Mouse (Mus musculus) kidney, postnatal 0 days (tissue): ENCODE measurements around the gene Scrn1. TPM values are rescaled to one million over a fixed set of nuclear protein-coding genes. Genes with fewer than 3 reads are reported as not detected.

Experiments used
- ATAC-seq: fragments of 200-750 bp; cut with Nextera tagmentation; replicated peaks from 2 replicates; pipeline ENCODE4 v1.8.0; 2017; ENCODE audit warnings: low read depth, moderate number of reproducible peaks, moderate TSS enrichment, moderate library complexity; ENCODE audit not compliant: low FRiP score
- DNase-seq: peaks from one replicate; pipeline ENCODE4 v3.0.0-alpha.2; 2016; ENCODE audit warnings: low spot score
- H3K27ac ChIP-seq: fragments of 300-500 bp; sonication (generic); 2 replicates; pipeline ENCODE4 v1.5.1; 2014; ENCODE audit warnings: mild to moderate bottlenecking
- H3K27me3 ChIP-seq: fragments of 300-500 bp; sonication (generic); 2 replicates; pipeline ENCODE4 v1.6.1; 2014; ENCODE audit warnings: low read length, mixed read lengths; ENCODE audit not compliant: insufficient read depth
- H3K36me3 ChIP-seq: fragments of 300-500 bp; sonication (generic); 2 replicates; pipeline ENCODE4 v1.6.1; 2014; ENCODE audit warnings: low read length, mixed read lengths; ENCODE audit not compliant: insufficient read depth
- H3K4me1 ChIP-seq: fragments of 300-500 bp; sonication (generic); replicated peaks from 2 replicates; pipeline ENCODE4 v1.6.1; 2014; ENCODE audit warnings: antibody characterized with exemption, low read length, mixed read lengths; ENCODE audit not compliant: insufficient read depth
- H3K4me2 ChIP-seq: fragments of 300-500 bp; sonication (generic); 2 replicates; pipeline ENCODE4 v1.6.1; 2014; ENCODE audit warnings: mild to moderate bottlenecking, low read length, moderate library complexity, mixed read lengths
- H3K4me3 ChIP-seq: fragments of 300-500 bp; sonication (generic); replicated peaks from 2 replicates; pipeline ENCODE4 v1.5.1; 2014; ENCODE audit warnings: low read depth, low read length
- H3K9ac ChIP-seq: fragments of 300-500 bp; sonication (generic); 2 replicates; pipeline ENCODE4 v1.6.1; 2014; ENCODE audit warnings: low read depth, low read length
- H3K9me3 ChIP-seq: fragments of 300-500 bp; sonication (generic); replicated peaks from 2 replicates; pipeline ENCODE4 v1.6.1; 2016; ENCODE audit warnings: low read length, inconsistent platforms, mixed read lengths
- CTCF ChIP-seq: IDR thresholded peaks from 2 replicates; pipeline ENCODE4 v1.5.1; 2016; ENCODE audit warnings: antibody characterized with exemption, low read depth, mild to moderate bottlenecking, moderate library complexity
- WGBS: fragments of 180-500 bp; shearing (Covaris S2); extraction: QIAGEN DNeasy Blood & Tissue Kit; methylation state at CpG from one replicate; pipeline ENCODE4 v1.1.7; 2014; 5-methylcytosine and 5-hydroxymethylcytosine counted together
- polyA plus RNA-seq: library from polyadenylated mRNA; unstranded; fragments of >200 nt; fragmentation: Nextera tagmentation; extraction: Ambion mirVana; gene quantifications from 2 replicates; pipeline ENCODE4 v1.2.1, GENCODE M21; 2015

The Scrn1 gene
- polyA plus RNA-seq, 1 experiment from 2014 or later = 7.0 TPM

- H3K9me3 ChIP-seq = no peaks in the 10 kb centered on the region
- H3K4me3 ChIP-seq = no peak overlapping the region
- ATAC-seq (no peak), DNase-seq (no peak)
- H3K36me3 ChIP-seq = no peaks in the 10 kb centered on the region
- no peak overlapping the region for H3K4me2 ChIP-seq
- no peaks in the 10 kb centered on the region for H3K27me3 ChIP-seq
- H3K9ac ChIP-seq = no peak overlapping the region
- H3K4me1 ChIP-seq = no peaks in the 10 kb centered on the region
- no peak overlapping the region for H3K27ac ChIP-seq
- TF ChIP-seq CTCF = no peak
- WGBS = 70% methylated on average over 9 of the region's 9 CpGs
These were observed 25.9 kb downstream of the Scrn1 start for GRCm38 (mm10) chr6:54540252-54540887.

GRCm38 (mm10) chr6:54539396-54539795, 26.9 kb downstream of the Scrn1 start:
- H3K9me3 ChIP-seq = no peaks in the 10 kb centered on the region
- no peak overlapping the region for H3K9ac ChIP-seq
- WGBS = 70% methylated on average over 7 of the region's 7 CpGs
- no peaks in the 10 kb centered on the region for H3K36me3 ChIP-seq
- ATAC-seq (no peak), DNase-seq (no peak)
- no peaks in the 10 kb centered on the region for H3K4me1 ChIP-seq
- TF ChIP-seq CTCF = no peak
- no peak overlapping the region for H3K4me3 ChIP-seq
- no peak overlapping the region for H3K27ac ChIP-seq
- no peaks in the 10 kb centered on the region for H3K27me3 ChIP-seq
- no peak overlapping the region for H3K4me2 ChIP-seq

- 26% methylated on average over 3 of the region's 3 CpGs for WGBS
- H3K27ac ChIP-seq = no peak overlapping the region
- H3K4me1 ChIP-seq = no peaks in the 10 kb centered on the region
- H3K4me3 ChIP-seq = no peak overlapping the region
- H3K9ac ChIP-seq = no peak overlapping the region
- TF ChIP-seq CTCF = no peak
- no peak for ATAC-seq
- H3K27me3 ChIP-seq = no peaks in the 10 kb centered on the region
- DNase-seq = no peak
- H3K36me3 ChIP-seq = no peaks in the 10 kb centered on the region
- no peaks in the 10 kb centered on the region for H3K9me3 ChIP-seq
- H3K4me2 ChIP-seq = no peak overlapping the region
These were observed 27.5 kb downstream of the Scrn1 start for GRCm38 (mm10) chr6:54538773-54539173.

GRCm38 (mm10) chr6:54537053-54537452, 29.2 kb downstream of the Scrn1 start:
- H3K4me2 ChIP-seq = no peak overlapping the region
- H3K9me3 ChIP-seq = no peaks in the 10 kb centered on the region
- no peaks in the 10 kb centered on the region for H3K27me3 ChIP-seq
- WGBS = 77% methylated on average over 7 of the region's 7 CpGs
- H3K4me3 ChIP-seq = no peak overlapping the region
- H3K36me3 ChIP-seq = no peaks in the 10 kb centered on the region
- H3K27ac ChIP-seq = no peak overlapping the region
- no peaks in the 10 kb centered on the region for H3K4me1 ChIP-seq
- no peak for DNase-seq
- no peak overlapping the region for H3K9ac ChIP-seq
- ATAC-seq = no peak
- TF ChIP-seq CTCF = no peak

- ATAC-seq = no peak
These were observed 30.8 kb downstream of the Scrn1 start for GRCm38 (mm10) chr6:54535485-54535884.

GRCm38 (mm10) chr6:54531048-54531481, 35.2 kb downstream of the Scrn1 start:
- H3K4me3 ChIP-seq = no peak overlapping the region
- no peaks in the 10 kb centered on the region for H3K9me3 ChIP-seq
- H3K9ac ChIP-seq = no peak overlapping the region
- H3K36me3 ChIP-seq = no peaks in the 10 kb centered on the region
- ATAC-seq (no peak), DNase-seq (no peak)
- H3K27ac ChIP-seq = no peak overlapping the region
- H3K4me1 ChIP-seq = no peaks in the 10 kb centered on the region
- WGBS = 67% methylated on average over 8 of the region's 8 CpGs
- no peak overlapping the region for H3K4me2 ChIP-seq
- no peaks in the 10 kb centered on the region for H3K27me3 ChIP-seq
- TF ChIP-seq CTCF = no peak

More at GRCm38 (mm10) chr6:54535485-54535884, 30.8 kb downstream of the Scrn1 start:
- H3K9me3 ChIP-seq = no peaks in the 10 kb centered on the region
- H3K27ac ChIP-seq = no peak overlapping the region
- H3K4me2 ChIP-seq = no peak overlapping the region
- H3K27me3 ChIP-seq = no peaks in the 10 kb centered on the region
- no peaks in the 10 kb centered on the region for H3K36me3 ChIP-seq
- H3K4me3 ChIP-seq = no peak overlapping the region
- TF ChIP-seq CTCF = no peak
- 85% methylated on average over 4 of the region's 4 CpGs for WGBS
- no peak overlapping the region for H3K9ac ChIP-seq
- DNase-seq = no peak
- H3K4me1 ChIP-seq = no peaks in the 10 kb centered on the region

- Histone ChIP-seq H3K4me2 (no peak overlapping the region), H3K27ac (no peak overlapping the region), H3K9me3 (no peaks in the 10 kb centered on the region), H3K36me3 (no peaks in the 10 kb centered on the region), H3K4me3 (no peak overlapping the region), H3K27me3 (no peaks in the 10 kb centered on the region), H3K4me1 (no peaks in the 10 kb centered on the region), H3K9ac (no peak overlapping the region)
- no peak for TF ChIP-seq CTCF
- WGBS = 85% methylated on average over 2 of the region's 2 CpGs
- ATAC-seq (no peak), DNase-seq (no peak)
These were observed 36.1 kb downstream of the Scrn1 start for GRCm38 (mm10) chr6:54530182-54530581.
